8 mouse cellular contexts compared by ENCODE assay signal in genomic region chr7:101450422-101451401, GRCm38 (mm10). TPM values are rescaled to one million over a fixed set of nuclear protein-coding genes. Genes with fewer than 3 reads are reported as not detected.
DNase-seq lines count a peak whose midpoint lies in the region; ATAC-seq lines count a peak whose summit lies in the region.

No protein-coding gene starts in this region.

- H3K9me3 ChIP-seq in erythroblast, embryonic 14.5 days (ENCODE audit: control insufficient read depth, low read length) = no peaks in the 10 kb centered on the region
- no peaks in the 10 kb centered on the region for H3K9me3 ChIP-seq in heart, embryonic 14.5 days (ENCODE audit: control insufficient read depth, low read length)
- H3K9me3 ChIP-seq in liver, embryonic 12.5 days (replicated peaks) = no peaks in the 10 kb centered on the region
- no peaks in the 10 kb centered on the region for H3K9me3 ChIP-seq in stomach, embryonic 14.5 days (ENCODE audit: control insufficient read depth, low read depth, low read length)

- peaks cover 48% of the 10 kb centered on the region for H3K27me3 ChIP-seq in erythroblast, embryonic 14.5 days (ENCODE audit: control insufficient read depth)
- H3K27me3 ChIP-seq in heart, embryonic 14.5 days (ENCODE audit: control insufficient read depth, insufficient read depth, low read length) = peaks cover 42% of the 10 kb centered on the region
- H3K27me3 ChIP-seq in liver, embryonic 12.5 days (replicated peaks) = peaks cover 72% of the 10 kb centered on the region
- H3K27me3 ChIP-seq in stomach, embryonic 14.5 days (ENCODE audit: control insufficient read depth, insufficient read depth, low read length) = 0 out of 2 replicates have a peak, but pooled peaks cover 9% of the 10 kb centered on the region

- DNase-seq in CD4-positive, CD25-positive, alpha-beta regulatory T cell, adult 2 months (ENCODE audit: low read depth, low spot score) = peak; percentile 92
- peak; percentile 58 for DNase-seq in brain, embryonic 18.5 days (ENCODE audit: low read depth, low spot score)
- DNase-seq in kidney, postnatal 10 days = peak; percentile 94
- DNase-seq in naive thymus-derived CD4-positive, alpha-beta T cell, adult 2 months (ENCODE audit: low read depth) = peak; percentile 91

- H3K36me3 ChIP-seq in erythroblast, embryonic 14.5 days (ENCODE audit: control insufficient read depth) = no peaks in the 10 kb centered on the region
- no peaks in the 10 kb centered on the region for H3K36me3 ChIP-seq in heart, embryonic 14.5 days (ENCODE audit: control insufficient read depth, insufficient read depth, low read length)
- H3K36me3 ChIP-seq in liver, embryonic 12.5 days = no peaks in the 10 kb centered on the region
- H3K36me3 ChIP-seq in stomach, embryonic 14.5 days (ENCODE audit: control insufficient read depth, insufficient read depth, low read length) = no peaks in the 10 kb centered on the region

- peak overlapping the region; percentile 97 for H3K4me2 ChIP-seq in heart, embryonic 14.5 days (ENCODE audit: low read length)
- H3K4me2 ChIP-seq in liver, embryonic 12.5 days = peak overlapping the region; percentile 83
- peak overlapping the region; percentile 86 for H3K4me2 ChIP-seq in stomach, embryonic 14.5 days (replicated peaks; ENCODE audit: low read depth, low read length)

- ATAC-seq in heart, embryonic 14.5 days (ENCODE audit: insufficient number of reproducible peaks, insufficient read depth, low FRiP score, low read depth) = peak; percentile 68
- ATAC-seq in liver, embryonic 12.5 days = peak; percentile 74
- ATAC-seq in stomach, embryonic 14.5 days (ENCODE audit: insufficient number of reproducible peaks, insufficient read depth, low FRiP score, low read depth) = peak; percentile 80

- peaks cover 7% of the 10 kb centered on the region for H3K4me1 ChIP-seq in erythroblast, embryonic 14.5 days (ENCODE audit: control insufficient read depth)
- H3K4me1 ChIP-seq in heart, embryonic 14.5 days (ENCODE audit: control insufficient read depth in 2 of 2, insufficient read depth in 2 of 2, low read length in 2 of 2) = peaks cover 2 to 4% of the 10 kb centered on the region in 2 experiments; a peak in 2 of 4 replicates
- H3K4me1 ChIP-seq in liver, embryonic 12.5 days = peaks cover 12% of the 10 kb centered on the region
- H3K4me1 ChIP-seq in stomach, embryonic 14.5 days (ENCODE audit: control insufficient read depth, insufficient read depth, low read length) = no peaks in the 10 kb centered on the region

- peak overlapping the region; percentile 47 for H3K4me3 ChIP-seq in erythroblast, embryonic 14.5 days (replicated peaks)
- peak overlapping the region; percentile 57 to 62 for H3K4me3 ChIP-seq in heart, embryonic 14.5 days (ENCODE audit: control insufficient read depth in 1 of 2, insufficient read depth in 1 of 2, low read depth in 1 of 2, low read length in 2 of 2)
- peak overlapping the region; percentile 52 for H3K4me3 ChIP-seq in liver, embryonic 12.5 days
- peak overlapping the region; percentile 40 for H3K4me3 ChIP-seq in stomach, embryonic 14.5 days (ENCODE audit: low read depth, low read length)

- no peak overlapping the region for H3K27ac ChIP-seq in heart, embryonic 14.5 days (replicated peaks in 1 of 2; ENCODE audit: control insufficient read depth in 1 of 2, insufficient read depth in 1 of 2, low read depth in 2 of 2, low read length in 2 of 2)
- H3K27ac ChIP-seq in liver, embryonic 12.5 days = no peak overlapping the region
- H3K27ac ChIP-seq in stomach, embryonic 14.5 days (ENCODE audit: low read length) = no peak overlapping the region

- under 1% methylated on average over 65 of the region's 68 CpGs for WGBS in heart, embryonic 14.5 days
- WGBS in liver, embryonic 12.5 days (ENCODE audit: insufficient replicate concordance) = under 1% methylated on average over 67 of the region's 68 CpGs
- WGBS in stomach, embryonic 14.5 days = under 1% methylated on average over 54 of the region's 68 CpGs

- peak overlapping the region; percentile 59 for H3K9ac ChIP-seq in heart, embryonic 14.5 days (ENCODE audit: low read length)
- peak overlapping the region; percentile 44 for H3K9ac ChIP-seq in liver, embryonic 12.5 days
- no peak overlapping the region for H3K9ac ChIP-seq in stomach, embryonic 14.5 days (replicated peaks; ENCODE audit: low read depth, low read length)

RNA-seq across cellular contexts. Expression of gene Pde2a, which starts 29.2 kb away (rescaled TPM):
- 0.01 TPM in 2 replicates for polyA plus RNA-seq in erythroblast, embryonic 14.5 days (2012)
- polyA plus RNA-seq in heart, embryonic 14.5 days (2014; fragmentation: Nextera tagmentation; extraction: Ambion mirVana) = 12.9 and 13.8 TPM in 2 replicates
- 11.9 and 12.0 TPM in 2 replicates for polyA plus RNA-seq in liver, embryonic 12.5 days (2016; fragmentation: Nextera tagmentation; extraction: Ambion mirVana)
- polyA plus RNA-seq in stomach, embryonic 14.5 days (2014; fragmentation: Nextera tagmentation; extraction: Ambion mirVana) = 8.9 and 20.7 TPM in 2 replicates

RNA-seq across cellular contexts. Expression of gene Gm45837, which starts 40.0 kb away (rescaled TPM):
- polyA plus RNA-seq in erythroblast, embryonic 14.5 days (2012) = not detected in 2 replicates
- 0.26 TPM in 1 of 2 replicates, not detected in the other for polyA plus RNA-seq in heart, embryonic 14.5 days (2014; fragmentation: Nextera tagmentation; extraction: Ambion mirVana)
- polyA plus RNA-seq in liver, embryonic 12.5 days (2016; fragmentation: Nextera tagmentation; extraction: Ambion mirVana) = not detected in 2 replicates
- polyA plus RNA-seq in stomach, embryonic 14.5 days (2014; fragmentation: Nextera tagmentation; extraction: Ambion mirVana) = 0.31 and 8.0 TPM in 2 replicates
